Mouse (Mus musculus) cerebellum, adult 2 months (tissue): ENCODE data around the gene Plekha6.

ENCODE experiments used
- CTCF ChIP-seq: fragments of 200-500 bp; IDR thresholded peaks from 2 replicates; pipeline ENCODE4 v1.5.1; 2011; ENCODE audit warnings: low read depth, mild to moderate bottlenecking, control low read depth, low read length, moderate library complexity, borderline replicate concordance; ENCODE audit not compliant: insufficient read depth
- POLR2A ChIP-seq: fragments of 200-500 bp; IDR thresholded peaks from 2 replicates; pipeline ENCODE4 v1.6.1; 2011; ENCODE audit warnings: low read length, control low read depth, borderline replicate concordance; ENCODE audit not compliant: insufficient read depth

- no peak for TF ChIP-seq CTCF
- no peak for TF ChIP-seq POLR2A
These were observed 24.7 kb downstream of the Plekha6 start for GRCm38 (mm10) chr1:133188719-133189118.
